Mouse (Mus musculus) ES-E14 (cell line): Measurements from ENCODE around the gene Pum1. TPM values are rescaled to one million over a fixed set of nuclear protein-coding genes. Genes with fewer than 3 reads are reported as not detected.

Experiments used
- DNase-seq: peaks from one replicate; pipeline ENCODE4 v3.0.0-alpha.2; 2013; ENCODE audit warnings: low read depth, low spot score
- H3K27ac ChIP-seq: 2 replicates; pipeline ENCODE4 v1.5.1; 2012; ENCODE audit warnings: low read depth, mild to moderate bottlenecking, low read length, moderate library complexity, mixed read lengths; ENCODE audit not compliant: poor library complexity, insufficient read depth, severe bottlenecking
- H3K36me3 ChIP-seq: 2 replicates; pipeline ENCODE4 v1.6.1; 2012; ENCODE audit warnings: mild to moderate bottlenecking, low read length, moderate library complexity, mixed read lengths; ENCODE audit not compliant: control insufficient read depth, poor library complexity, insufficient read depth, severe bottlenecking
- H3K4me1 ChIP-seq, 2 experiments: fragments of 150-350 bp in 1 of 2; sonication (generic) in 1 of 2; 2 replicates each; pipeline ENCODE4 v1.6.1; 2012; ENCODE audit warnings: low read length in 2 of 2, mild to moderate bottlenecking in 1 of 2, mixed read lengths in 1 of 2; ENCODE audit not compliant: control insufficient read depth in 2 of 2, insufficient read depth in 2 of 2, poor library complexity in 1 of 2
- H3K4me3 ChIP-seq, 2 experiments: fragments of 150-350 bp in 1 of 2; sonication (generic) in 1 of 2; 2 replicates each; pipeline ENCODE4 v1.5.1; 2012; ENCODE audit warnings: low read length in 2 of 2, low read depth in 1 of 2, mild to moderate bottlenecking in 1 of 2, mixed read lengths in 1 of 2; ENCODE audit not compliant: insufficient read depth in 1 of 2, poor library complexity in 1 of 2, severe bottlenecking in 1 of 2
- H3K9ac ChIP-seq: 2 replicates; pipeline ENCODE4 v1.6.1; 2012; ENCODE audit warnings: low read depth, mild to moderate bottlenecking, low read length, mixed read lengths; ENCODE audit not compliant: poor library complexity, insufficient read depth, severe bottlenecking
- H3K9me3 ChIP-seq: fragments of 150-350 bp; sonication (generic); 2 replicates; pipeline ENCODE4 v1.6.1; 2012; ENCODE audit warnings: low read depth, mild to moderate bottlenecking, low read length; ENCODE audit not compliant: control insufficient read depth, insufficient read depth
- CHD2 ChIP-seq: IDR thresholded peaks from 2 replicates; pipeline ENCODE4 v1.6.1; 2014; ENCODE audit warnings: mild to moderate bottlenecking, low read depth, low read length, inconsistent platforms
- HCFC1 ChIP-seq: IDR thresholded peaks from 2 replicates; pipeline ENCODE4 v1.6.1; 2012; ENCODE audit warnings: low read length, inconsistent platforms, borderline replicate concordance; ENCODE audit not compliant: insufficient read depth
- MAFK ChIP-seq: IDR thresholded peaks from 2 replicates; pipeline ENCODE4 v1.6.1; 2014; ENCODE audit warnings: mild to moderate bottlenecking, low read depth, low read length, inconsistent platforms; ENCODE audit not compliant: insufficient read depth
- ZC3H11A ChIP-seq: IDR thresholded peaks from 2 replicates; pipeline ENCODE4 v1.6.1; 2012; ENCODE audit warnings: low read depth, mild to moderate bottlenecking, inconsistent platforms, low read length, borderline replicate concordance
- ZNF384 ChIP-seq: IDR thresholded peaks from 2 replicates; pipeline ENCODE4 v1.6.1; 2012; ENCODE audit warnings: low read depth, low read length, inconsistent platforms
- in situ Hi-C, 2 experiments: fragments of 600-800 bp; cut with MboI; formaldehyde crosslinking; loops; one replicate each; pipeline ENCODE4 v1.15.1; 2025; ENCODE audit warnings: low sequenced_read_pairs in 2 of 2, inconsistent platforms in 1 of 2; ENCODE audit not compliant: unreplicated experiment in 2 of 2
- total RNA-seq: library from RNA; depleted of rRNA; stranded (reverse); fragments of 300-350 nt; gene quantifications from 2 replicates; pipeline ENCODE4 v1.2.3, GENCODE M21; 2012

Pum1 gene
- total RNA-seq, 1 experiment = 101 TPM

- DNase-seq = no peak
- Histone ChIP-seq H3K9me3 (no peaks in the 10 kb centered on the region), H3K27ac (no peak overlapping the region), H3K9ac (no peak overlapping the region), H3K36me3 (no peaks in the 10 kb centered on the region), H3K4me1 (peaks cover 0 to under 1% of the 10 kb centered on the region in 2 experiments; a peak in 1 of 4 replicates), H3K4me3 (no peak overlapping the region)
- in situ Hi-C loops = no loop called here
- TF ChIP-seq ZNF384 (no peak), MAFK (no peak), CHD2 (no peak), HCFC1 (no peak), ZC3H11A (no peak)
Measured at GRCm38 (mm10) chr4:130806746-130807145, 143.6 kb downstream of the Pum1 start.

- Histone ChIP-seq H3K27ac (no peak overlapping the region), H3K4me1 (no peaks in the 10 kb centered on the region), H3K9me3 (no peaks in the 10 kb centered on the region), H3K4me3 (no peak overlapping the region), H3K9ac (no peak overlapping the region), H3K36me3 (no peaks in the 10 kb centered on the region)
- no peak for TF ChIP-seq ZC3H11A
- TF ChIP-seq ZNF384 = no peak
- TF ChIP-seq HCFC1 = no peak
- TF ChIP-seq MAFK = no peak
- no peak for TF ChIP-seq CHD2
- in situ Hi-C loops = no loop called here
- DNase-seq = no peak
Measured at GRCm38 (mm10) chr4:130809784-130810183, 146.7 kb downstream of the Pum1 start.

- Histone ChIP-seq H3K4me1 (no peaks in the 10 kb centered on the region), H3K9ac (no peak overlapping the region), H3K27ac (no peak overlapping the region)
Measured at GRCm38 (mm10) chr4:130810845-130811244, 147.7 kb downstream of the Pum1 start.

GRCm38 (mm10) chr4:130811385-130811784 is 148.3 kb downstream of the Pum1 start:
- no peak for DNase-seq
- no peak overlapping the region for H3K9ac ChIP-seq
- H3K36me3 ChIP-seq = no peaks in the 10 kb centered on the region
- in situ Hi-C loops = no loop called here
- TF ChIP-seq MAFK (no peak), HCFC1 (no peak), CHD2 (no peak), ZNF384 (no peak), ZC3H11A (no peak)
- no peaks in the 10 kb centered on the region for H3K4me1 ChIP-seq
- H3K9me3 ChIP-seq = no peaks in the 10 kb centered on the region
- no peak overlapping the region for H3K27ac ChIP-seq
- no peak overlapping the region for H3K4me3 ChIP-seq

More at GRCm38 (mm10) chr4:130810845-130811244, 147.7 kb downstream of the Pum1 start:
- H3K9me3 ChIP-seq = no peaks in the 10 kb centered on the region
- no peak overlapping the region for H3K4me3 ChIP-seq
- no peaks in the 10 kb centered on the region for H3K36me3 ChIP-seq
- in situ Hi-C loops = no loop called here
- no peak for DNase-seq
- no peak for TF ChIP-seq MAFK
- no peak for TF ChIP-seq ZC3H11A
- TF ChIP-seq ZNF384 = no peak
- TF ChIP-seq HCFC1 = no peak
- TF ChIP-seq CHD2 = no peak

GRCm38 (mm10) chr4:130813958-130814357 is 150.8 kb downstream of the Pum1 start:
- DNase-seq = no peak
- in situ Hi-C loops = no loop called here
- Histone ChIP-seq H3K4me1 (no peaks in the 10 kb centered on the region), H3K9me3 (no peaks in the 10 kb centered on the region), H3K27ac (no peak overlapping the region), H3K9ac (no peak overlapping the region), H3K36me3 (no peaks in the 10 kb centered on the region), H3K4me3 (no peak overlapping the region)
- no peak for TF ChIP-seq ZNF384
- TF ChIP-seq MAFK = no peak
- TF ChIP-seq HCFC1 = no peak
- no peak for TF ChIP-seq ZC3H11A
- no peak for TF ChIP-seq CHD2
